Mouse (Mus musculus) thymus, adult 18-20 months (tissue): ENCODE results near the gene Canx.

ENCODE experiments used
- DNase-seq, 2 experiments: peaks; one replicate each; pipeline ENCODE4 v3.0.0; 2022; ENCODE audit warnings: mixed read lengths in 2 of 2

Canx gene

DNA sequence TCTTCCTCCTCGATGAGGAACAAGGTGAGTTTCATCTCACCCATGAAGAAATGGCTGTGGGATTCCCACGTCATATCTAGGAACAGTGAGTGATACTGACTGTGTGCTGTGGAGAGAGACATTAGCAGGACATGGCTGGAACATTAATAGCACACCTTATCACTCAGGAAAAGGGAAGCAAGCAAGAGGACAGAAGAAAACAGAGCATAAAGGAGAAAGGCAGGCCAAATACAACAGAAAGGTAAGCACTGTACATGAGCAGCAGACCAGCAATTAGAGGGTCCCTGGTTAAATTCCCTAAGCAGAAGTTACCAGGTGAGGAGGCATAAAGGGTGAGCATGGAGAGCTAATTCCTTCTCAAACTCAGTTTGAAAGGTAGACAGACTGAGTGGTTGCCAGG lies 50.4 kb downstream of the Canx start:
- no peak for DNase-seq

GRCm38 (mm10) chr11:50272819-50273218 lies 52.7 kb downstream of the Canx start:
- no peak for DNase-seq

DNA sequence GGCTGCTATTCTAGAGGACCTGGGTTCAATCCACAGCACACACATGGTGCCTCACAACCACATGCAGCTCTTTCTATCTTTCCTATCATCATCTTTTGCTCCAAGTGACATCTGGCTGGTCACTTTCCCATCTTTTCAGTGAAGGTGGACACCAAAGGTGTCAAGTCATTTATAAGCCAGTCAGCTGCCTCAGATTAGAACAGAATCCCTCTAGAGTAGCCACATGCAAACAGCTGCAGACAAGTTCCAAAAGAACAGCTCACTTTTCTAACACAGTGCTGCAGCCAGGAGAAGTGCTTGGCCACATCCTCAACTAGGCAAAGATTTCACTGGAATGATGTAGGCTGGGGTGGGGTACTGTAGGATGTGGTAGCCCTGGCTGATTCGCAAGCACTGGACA lies 55.6 kb downstream of the Canx start:
- no peak for DNase-seq

- no peak for DNase-seq
Observed at GRCm38 (mm10) chr11:50269163-50269562, 56.3 kb downstream of the Canx start.

- no peak for DNase-seq
Observed at GRCm38 (mm10) chr11:50266997-50267396, 58.5 kb downstream of the Canx start.

DNA sequence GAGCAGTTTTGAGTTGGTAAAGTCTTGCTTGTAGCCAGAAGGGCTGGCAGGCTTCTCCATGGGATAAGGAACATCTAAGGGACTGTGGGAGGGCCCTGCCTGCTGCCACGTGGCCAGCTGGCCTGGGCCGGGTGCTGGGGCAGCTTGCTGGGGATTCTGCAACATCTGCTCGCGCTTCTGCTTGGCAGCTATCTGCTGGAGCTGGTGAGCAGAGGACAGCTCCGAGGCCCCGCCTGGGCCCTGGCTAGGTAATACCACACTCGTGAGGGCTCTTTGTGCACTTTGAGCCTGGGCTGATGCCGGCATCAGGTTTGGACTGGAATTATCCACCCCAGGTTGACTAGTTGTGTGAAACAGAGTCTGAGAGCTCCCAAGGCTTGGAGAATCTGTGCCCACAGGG lies 59.5 kb downstream of the Canx start:
- DNase-seq, result no peak

GRCm38 (mm10) chr11:50263198-50263597 lies 62.3 kb downstream of the Canx start:
- DNase-seq, result no peak

DNA sequence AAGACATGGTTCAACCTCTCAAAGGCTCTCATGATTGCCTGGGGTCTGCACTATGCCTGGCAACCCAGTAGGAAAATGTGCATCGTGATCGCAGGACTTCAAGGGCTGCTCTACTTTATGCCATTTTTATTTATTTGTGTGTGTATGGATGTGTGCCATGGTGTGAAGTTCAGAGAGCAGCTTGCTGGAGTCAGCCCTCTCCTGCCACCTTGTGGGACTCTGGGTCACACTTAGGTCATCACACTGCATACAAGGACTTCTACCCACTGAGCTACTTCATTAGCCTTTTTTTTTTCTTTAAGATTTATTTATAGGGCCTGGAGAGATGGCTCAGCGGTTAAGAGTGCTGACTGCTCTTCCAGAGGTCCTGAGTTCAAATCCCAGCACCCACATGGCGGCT lies 63.5 kb downstream of the Canx start:
- no peak for DNase-seq

GRCm38 (mm10) chr11:50258310-50258709 lies 67.2 kb downstream of the Canx start:
- no peak for DNase-seq

DNA sequence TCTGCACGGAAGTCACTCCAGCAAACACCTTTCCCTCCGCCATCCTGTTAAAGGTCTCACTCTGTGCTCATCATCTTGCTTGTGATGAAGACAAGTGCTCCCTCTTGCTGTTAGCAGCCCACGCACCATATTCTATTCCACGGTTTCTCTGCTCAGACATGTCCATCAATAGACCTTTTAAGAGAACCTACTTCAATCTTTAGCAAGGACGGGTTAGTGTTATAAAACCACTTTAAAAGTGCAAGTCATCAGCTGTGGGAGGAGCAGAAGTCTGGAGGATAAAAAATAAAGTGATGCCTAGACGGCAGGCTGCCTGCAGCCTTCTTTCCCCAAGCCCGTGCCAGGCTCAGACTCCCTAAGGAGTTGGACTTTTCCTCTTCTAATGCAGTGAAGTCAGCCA lies 68.9 kb downstream of the Canx start:
- no peak for DNase-seq

GRCm38 (mm10) chr11:50254010-50254580 lies 71.4 kb downstream of the Canx start:
- no peak for DNase-seq

GRCm38 (mm10) chr11:50253393-50253792 lies 72.1 kb downstream of the Canx start:
- DNase-seq, result no peak

DNA sequence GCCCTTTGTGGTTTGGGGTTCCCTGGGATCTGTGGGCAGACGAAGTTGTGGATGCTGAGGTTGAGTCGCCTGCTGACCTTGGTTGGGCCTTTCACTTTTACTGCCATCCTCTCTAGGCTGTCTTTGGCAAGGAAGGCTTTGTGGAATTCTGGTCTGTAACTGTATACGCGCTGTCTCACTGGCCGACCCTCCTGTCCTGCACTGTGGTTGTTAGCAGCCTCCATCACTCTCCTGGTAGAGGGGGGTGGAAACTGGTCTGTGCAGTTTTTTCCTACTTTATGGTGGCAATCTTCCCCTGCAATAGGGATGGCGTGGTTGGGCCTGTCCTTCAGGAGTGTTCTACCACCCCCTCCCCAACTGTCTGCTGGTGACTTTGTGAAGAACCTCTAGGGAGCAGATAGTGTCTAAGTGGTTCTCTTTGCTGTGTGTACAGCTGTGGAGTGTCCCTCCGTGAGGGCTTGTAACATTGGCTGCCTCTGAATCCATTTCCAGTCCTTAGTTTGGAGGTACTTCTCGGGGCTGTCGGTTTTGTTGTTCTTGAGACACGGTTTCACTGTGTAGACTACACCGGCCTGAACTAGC lies 72.7 kb downstream of the Canx start:
- no peak for DNase-seq

- no peak for DNase-seq
Observed at GRCm38 (mm10) chr11:50252166-50252565, 73.3 kb downstream of the Canx start.

DNA sequence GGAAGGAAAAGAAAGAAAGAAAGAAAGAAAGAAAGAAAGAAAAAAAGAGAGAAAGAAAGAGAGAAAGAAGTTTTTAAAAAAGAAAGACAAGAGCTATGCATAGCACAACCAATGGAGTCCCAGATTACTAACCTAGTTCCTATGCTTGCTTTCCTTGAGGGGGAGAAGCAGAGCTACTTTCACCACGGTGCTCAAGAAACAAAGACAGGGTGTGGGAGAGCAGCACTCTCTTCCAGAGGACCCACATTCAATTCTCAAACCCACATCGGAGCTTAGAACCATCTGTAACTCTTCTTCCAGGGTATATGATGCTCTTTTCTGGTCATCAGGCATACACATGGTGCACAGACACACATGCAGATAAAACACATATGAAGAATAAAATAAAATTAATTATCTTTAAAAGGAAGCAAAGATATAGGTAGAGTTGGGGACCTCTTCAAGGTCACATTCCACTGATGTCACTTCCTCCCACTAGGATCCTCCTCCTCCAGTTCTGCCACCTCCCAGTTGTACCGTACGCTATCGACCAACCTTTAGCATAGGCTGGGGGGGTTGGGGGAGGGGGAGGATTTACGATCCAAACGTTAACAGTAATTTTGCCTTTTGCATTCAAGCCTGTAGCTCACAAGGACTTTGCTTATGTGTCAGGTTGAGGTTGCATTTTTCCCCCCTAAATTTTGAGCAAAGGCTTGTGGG lies 76.9 kb downstream of the Canx start:
- no peak for DNase-seq

- no peak for DNase-seq
Observed at GRCm38 (mm10) chr11:50245269-50245668, 80.2 kb downstream of the Canx start.
